Mouse (Mus musculus) bone marrow macrophage, adult 2 months (primary cell): ENCODE results near the gene Gemin2.

Source experiments
- CTCF ChIP-seq: IDR thresholded peaks from 2 replicates; pipeline ENCODE4 v1.5.1; 2012; ENCODE audit warnings: low read depth, mild to moderate bottlenecking, low read length, moderate library complexity
- POLR2A ChIP-seq: IDR thresholded peaks from 2 replicates; pipeline ENCODE4 v1.6.1; 2012; ENCODE audit warnings: mild to moderate bottlenecking, low read depth, low read length, borderline replicate concordance

GRCm38 (mm10) chr12:59053976-59054375 lies 40.8 kb downstream of the Gemin2 start:
- TF ChIP-seq POLR2A, result no peak
- no peak for TF ChIP-seq CTCF
